Mouse (Mus musculus): ENCODE measurements around the gene Lrch2. TPM values are rescaled to one million over a fixed set of nuclear protein-coding genes. Genes with fewer than 3 reads are reported as not detected.
"Not testable (repeated sequence)": the region's sequence is repeated elsewhere in the genome, so short reads cannot be mapped to it uniquely, and the experiment has no call there.

The Lrch2 gene
- total RNA-seq (2015) (0.37 and 0.89 TPM in 2 replicates), total RNA-seq (2017) (0.12 and 0.34 TPM in 2 replicates)

- peak; percentile 57 for ATAC-seq (replicated peaks; ENCODE audit: poor library complexity)
These were observed at the start of gene Lrch2 for GRCm38 (mm10) chrX:147553421-147554201. Gene Lrch2 (minus strand): TSS chrX:147554081.

GRCm38 (mm10) chrX:147540934-147541870, 12.7 kb downstream of the Lrch2 start:
- ATAC-seq (replicated peaks; ENCODE audit: poor library complexity), result no peak

GRCm38 (mm10) chrX:147538377-147538776, 15.5 kb downstream of the Lrch2 start:
- ATAC-seq (replicated peaks; ENCODE audit: poor library complexity), result no peak

DNA sequence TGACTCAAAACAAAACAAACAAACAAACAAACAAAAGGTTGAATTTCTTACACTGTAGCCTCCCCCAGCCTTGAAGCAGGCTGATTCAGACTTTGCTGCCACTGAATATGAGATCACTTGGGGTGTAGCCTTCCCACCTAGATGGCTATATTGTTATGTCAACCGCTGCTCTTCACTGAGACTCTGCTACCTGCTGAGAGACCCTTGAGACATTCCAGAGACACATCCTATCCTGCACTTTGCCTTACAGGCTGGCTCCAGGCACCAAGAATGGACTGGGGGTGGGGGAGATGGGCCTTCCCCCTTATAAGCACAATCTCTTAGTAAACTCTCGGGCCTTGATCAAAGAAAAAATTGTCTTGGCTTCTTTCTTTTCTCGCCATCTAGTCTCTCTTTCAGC, 16.8 kb downstream of the Lrch2 start:
- ATAC-seq (replicated peaks; ENCODE audit: poor library complexity), result not testable (repeated sequence)

DNA sequence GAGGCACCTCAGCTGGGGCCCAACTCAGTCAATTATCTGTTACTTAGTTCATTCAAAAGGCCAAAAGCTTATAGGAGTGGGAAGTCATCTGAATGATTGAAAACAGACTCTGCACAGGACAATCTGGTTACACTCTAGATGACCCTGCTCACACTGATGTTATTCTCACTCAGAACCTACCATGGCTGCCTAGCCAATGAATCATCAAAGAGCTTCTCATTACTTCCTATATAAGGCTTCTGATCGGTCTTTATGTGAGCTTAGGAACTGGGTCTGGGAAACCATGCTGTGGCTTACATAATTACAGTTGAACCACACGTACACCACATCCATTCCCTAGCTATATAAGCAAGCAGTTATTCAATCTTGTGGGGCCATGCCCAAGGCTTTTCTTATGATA, 18.3 kb downstream of the Lrch2 start:
- no peak for ATAC-seq (replicated peaks; ENCODE audit: poor library complexity)

GRCm38 (mm10) chrX:147531675-147532074, 22.2 kb downstream of the Lrch2 start:
- no peak for ATAC-seq (replicated peaks; ENCODE audit: poor library complexity)

- ATAC-seq (replicated peaks; ENCODE audit: poor library complexity), result no peak
These were observed 26.2 kb downstream of the Lrch2 start for GRCm38 (mm10) chrX:147527646-147528172.

DNA sequence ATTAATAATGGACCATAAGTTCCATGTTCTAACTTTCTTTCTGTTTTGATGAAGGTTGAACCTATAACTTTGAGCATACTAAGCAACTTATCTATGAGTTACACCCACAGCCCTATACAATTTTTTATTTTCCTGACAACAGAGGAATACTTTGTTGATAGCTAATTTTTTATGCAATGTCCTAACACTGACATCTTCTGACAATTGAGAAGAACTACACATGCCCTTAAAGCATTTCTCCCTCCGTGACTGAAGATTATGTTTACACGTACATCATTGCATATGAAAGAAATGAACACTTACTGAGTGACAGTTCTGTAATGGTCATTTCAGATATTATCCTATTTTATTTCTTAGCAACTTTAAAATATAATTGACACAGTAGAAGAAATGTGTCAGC, 64.3 kb downstream of the Lrch2 start:
- no peak for ATAC-seq (replicated peaks; ENCODE audit: poor library complexity)

DNA sequence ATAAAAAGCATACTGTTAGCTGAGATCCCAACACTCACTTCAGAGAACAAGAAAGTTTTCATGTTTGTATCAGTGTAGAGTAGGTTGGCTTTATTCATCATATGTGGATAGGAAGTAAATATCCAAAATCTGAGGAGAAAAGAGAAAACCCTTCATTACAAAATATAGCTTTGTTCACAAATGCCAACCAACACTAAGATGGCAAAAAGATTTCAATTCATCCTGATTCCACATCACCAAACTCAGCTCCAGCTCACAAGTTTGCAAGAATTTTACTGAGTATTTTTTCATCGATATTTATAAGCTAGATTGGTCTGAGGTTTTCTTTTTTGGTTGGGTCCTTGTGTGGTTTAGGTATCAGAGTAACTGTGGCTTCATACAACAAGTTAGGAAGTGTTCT, 100.3 kb downstream of the Lrch2 start, which contains the start of gene Vmn1r239-ps:
Vmn1r239-ps (minus strand) TSS at position 101 of the 400 bp plus-strand sequence.
- ATAC-seq (replicated peaks; ENCODE audit: poor library complexity), result not testable (repeated sequence)

GRCm38 (mm10) chrX:147443386-147443785, 110.5 kb downstream of the Lrch2 start:
- ATAC-seq (replicated peaks; ENCODE audit: poor library complexity), result no peak

DNA sequence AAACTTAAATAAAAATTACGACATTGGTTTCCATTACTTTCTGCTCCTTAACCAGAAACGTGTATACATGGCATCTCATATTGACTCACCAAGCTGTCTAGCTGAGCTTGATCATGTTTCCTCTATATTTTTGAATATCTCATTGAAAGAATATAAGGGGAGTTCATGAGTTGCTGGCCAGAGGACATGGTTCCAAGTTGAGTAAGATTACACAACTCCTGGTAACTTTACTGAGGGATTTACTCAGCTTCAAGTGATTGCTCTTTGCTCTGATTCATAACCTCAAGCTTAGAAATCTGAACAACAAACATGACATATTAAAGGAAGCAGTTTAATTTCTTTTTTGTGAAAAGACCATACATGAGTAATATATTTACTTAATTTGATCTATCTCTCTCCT, 118.5 kb downstream of the Lrch2 start:
- no peak for ATAC-seq (replicated peaks; ENCODE audit: poor library complexity)

GRCm38 (mm10) chrX:147429753-147430152, 124.1 kb downstream of the Lrch2 start:
- ATAC-seq (replicated peaks; ENCODE audit: poor library complexity), result no peak

- ATAC-seq (replicated peaks; ENCODE audit: poor library complexity), result no peak
These were observed 124.8 kb downstream of the Lrch2 start, which contains the start of gene Il13ra2 for GRCm38 (mm10) chrX:147429129-147429528. Gene Il13ra2 (minus strand): TSS chrX:147429192.

Other genes starting within 250 kb of the Lrch2 start
- not detected in 2 replicates for gene Il13ra2, start 124.9 kb downstream of the Lrch2 start, total RNA-seq (2015)
- gene Il13ra2, start 124.9 kb downstream of the Lrch2 start, total RNA-seq (2017), result not detected in 2 replicates
- not detected in 2 replicates for gene Vmn1r239-ps, start 100.4 kb downstream of the Lrch2 start, total RNA-seq (2015)
- not detected in 2 replicates for gene Vmn1r239-ps, start 100.4 kb downstream of the Lrch2 start, total RNA-seq (2017)
- not detected in 2 replicates for gene Gm15128, start 211.9 kb upstream of the Lrch2 start, total RNA-seq (2015)
- not detected in 2 replicates for gene Gm15128, start 211.9 kb upstream of the Lrch2 start, total RNA-seq (2017)